Mouse (Mus musculus) small intestine, adult 2 months (tissue): ENCODE measurements around the gene Gxylt1.

Source experiments
- CTCF ChIP-seq: fragments of 200-500 bp; IDR thresholded peaks from 2 replicates; pipeline ENCODE4 v1.5.1; 2012; ENCODE audit warnings: low read depth, mild to moderate bottlenecking, control low read depth, inconsistent platforms, low read length, moderate library complexity, mixed read lengths; ENCODE audit not compliant: insufficient replicate concordance, insufficient read length; ENCODE audit errors: extremely low read depth
- POLR2A ChIP-seq: fragments of 200-500 bp; IDR thresholded peaks from 2 replicates; pipeline ENCODE4 v1.6.1; 2012; ENCODE audit warnings: low read depth, mild to moderate bottlenecking, control low read depth, inconsistent platforms, low read length, moderate library complexity

- TF ChIP-seq POLR2A: no peak
- TF ChIP-seq CTCF: peak; percentile 36; the same call in 1 of the 2 replicates
These were observed 47.3 kb downstream of the Gxylt1 start for GRCm38 (mm10) chr15:93227764-93228079.
